Mouse (Mus musculus) yolk sac, embryonic 10.5 days (tissue): ENCODE measurements around the gene Sntn.

ENCODE experiments used
- DNase-seq: peaks from one replicate; pipeline ENCODE4 v3.0.0-alpha.2; 2017; ENCODE audit warnings: low spot score

Gene Sntn

GRCm38 (mm10) chr14:13670576-13670975, at the start of gene Sntn:
Sntn (plus strand) TSS chr14:13670876.
- DNase-seq = no peak

DNA sequence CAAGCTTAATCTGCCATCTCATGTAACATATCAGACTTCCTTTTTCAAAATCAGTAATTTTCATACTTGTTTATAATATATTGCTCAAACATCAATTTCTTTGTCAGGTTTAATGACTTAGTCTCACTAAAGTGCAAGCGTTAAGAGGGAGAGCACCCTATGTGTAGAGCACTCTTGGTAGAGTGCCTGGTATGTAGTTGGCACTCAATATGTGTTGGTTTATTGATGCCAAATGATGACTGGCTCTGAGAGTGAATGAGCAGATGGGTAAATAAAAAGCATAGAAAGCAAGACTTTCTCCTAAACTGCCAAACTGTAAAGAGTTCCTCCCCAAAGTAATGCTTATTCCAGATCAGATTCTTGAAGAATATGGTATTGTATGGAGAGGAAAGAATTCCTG, 20.8 kb upstream of the Sntn start:
- no peak for DNase-seq

DNA sequence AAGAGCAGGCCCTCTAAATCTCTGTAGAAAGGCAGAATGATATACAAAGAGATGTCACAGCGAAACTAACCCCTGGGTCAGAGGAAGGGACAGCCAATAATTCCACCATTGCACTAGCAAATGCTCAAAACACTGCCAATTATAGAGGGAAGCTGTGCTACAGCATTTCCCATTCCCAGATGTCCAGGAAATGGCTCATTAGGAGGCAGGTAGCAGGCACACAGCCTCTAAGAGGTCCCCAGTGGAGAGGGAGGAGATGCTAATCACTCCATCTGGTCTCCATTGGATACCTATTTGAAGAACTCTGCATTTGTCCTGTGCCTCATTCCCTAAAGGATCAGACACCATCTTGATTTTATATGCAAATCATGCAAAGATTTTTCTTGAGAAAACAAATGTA, 19.6 kb upstream of the Sntn start:
- no peak for DNase-seq

DNA sequence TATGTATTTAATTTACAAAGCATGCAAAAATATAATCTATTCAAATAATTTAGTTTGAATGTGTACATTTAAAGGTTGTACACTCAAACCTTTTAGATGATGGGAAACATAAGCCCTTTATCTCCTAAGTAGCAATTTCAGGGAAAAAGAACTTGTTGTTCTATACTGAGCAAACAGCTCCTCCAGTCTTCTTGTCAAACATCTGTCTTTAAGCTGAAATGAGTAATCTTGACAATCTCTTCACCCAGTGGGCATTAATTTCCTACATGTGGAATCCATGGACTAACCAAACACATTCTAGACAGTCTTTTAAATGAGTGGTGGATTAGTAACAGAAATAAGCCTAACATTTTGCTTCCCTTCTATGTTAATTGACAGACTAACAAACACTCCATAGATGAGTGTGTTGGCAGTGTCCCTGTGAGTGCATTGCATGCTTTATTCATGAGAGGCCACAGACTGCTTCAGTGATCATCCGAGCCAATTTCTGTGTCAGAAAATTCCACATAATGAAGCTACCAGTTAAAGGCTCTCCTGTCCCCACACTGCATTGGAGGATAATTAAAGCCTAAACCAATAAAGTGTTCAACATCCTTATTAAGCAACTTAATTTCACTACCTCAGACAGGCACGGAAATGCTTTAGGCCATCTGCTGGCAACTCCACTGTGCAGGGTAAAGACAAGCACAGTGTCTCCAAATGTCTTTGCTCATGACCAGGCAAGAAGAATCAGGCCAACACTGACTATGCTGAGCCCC, 19.0 kb upstream of the Sntn start:
- DNase-seq = no peak

DNA sequence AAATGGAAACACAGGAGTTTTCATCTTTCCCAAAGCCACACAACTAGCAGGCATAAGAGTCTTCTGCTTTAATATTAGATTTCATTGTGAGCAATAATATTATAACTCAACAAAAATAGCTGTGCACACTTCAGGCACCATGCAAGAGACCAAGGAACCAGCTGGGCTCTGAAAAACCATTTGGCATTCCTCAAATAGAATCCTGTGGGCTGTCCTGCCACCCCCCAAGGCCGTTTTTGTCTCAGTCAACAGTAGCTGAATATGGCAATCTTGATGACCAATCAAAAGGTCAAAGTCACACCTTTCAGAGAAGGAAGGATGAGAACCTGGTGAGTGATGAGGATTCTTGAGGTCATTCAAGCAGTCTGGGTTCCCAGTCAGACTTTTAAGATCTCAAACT, 16.0 kb downstream of the Sntn start:
- no peak for DNase-seq

GRCm38 (mm10) chr14:13690426-13690825, 19.8 kb downstream of the Sntn start:
- no peak for DNase-seq

GRCm38 (mm10) chr14:13732263-13732662, 61.6 kb downstream of the Sntn start:
- DNase-seq = no peak
